Mouse (Mus musculus): Measurements from ENCODE around the gene Dynll2.

The Dynll2 gene

GRCm38 (mm10) chr11:87991806-87992205, 4.5 kb upstream of the Dynll2 start:
- CTCF ChIA-PET: no interaction called here

GRCm38 (mm10) chr11:87987861-87988260, 528 bp upstream of the Dynll2 start:
- CTCF ChIA-PET: interaction anchor here (0.6 kb wide), 7 partner anchors 15 to 1548 kb away, joined by 3 to 24 read pairs (median 6); no protein-coding TSS in a partner anchor

- CTCF ChIA-PET: interaction anchor here (0.6 to 1.2 kb wide), 4 partner anchors 11 to 103 kb away, joined by 5 to 12 read pairs (median 8); no protein-coding TSS in a partner anchor
Measured at GRCm38 (mm10) chr11:87986141-87986741, 1.1 kb downstream of the Dynll2 start.

GRCm38 (mm10) chr11:87985643-87986042, 1.7 kb downstream of the Dynll2 start:
- CTCF ChIA-PET: interaction anchor here (1.2 kb wide), 2 partner anchors 11 to 54 kb away, joined by 5 to 10 read pairs; no protein-coding TSS in a partner anchor

GRCm38 (mm10) chr11:87984571-87984970, 2.8 kb downstream of the Dynll2 start:
- CTCF ChIA-PET: no interaction called here

- CTCF ChIA-PET: no interaction called here
Measured at GRCm38 (mm10) chr11:87978905-87979304, 8.4 kb downstream of the Dynll2 start.

GRCm38 (mm10) chr11:87977021-87977420, 10.3 kb downstream of the Dynll2 start:
- CTCF ChIA-PET: interaction anchor here (0.8 kb wide), 1 partner anchor 237 kb away, joined by 3 read pairs; no protein-coding TSS in a partner anchor

GRCm38 (mm10) chr11:87974477-87975181, 12.7 kb downstream of the Dynll2 start:
- CTCF ChIA-PET: interaction anchor here (0.5 to 1.8 kb wide), 4 partner anchors 11 to 803 kb away, joined by 5 to 11 read pairs (median 6); no protein-coding TSS in a partner anchor

GRCm38 (mm10) chr11:87973559-87974305, 13.6 kb downstream of the Dynll2 start:
- CTCF ChIA-PET: interaction anchor here (0.6 to 1.8 kb wide), 2 partner anchors 12 to 804 kb away, joined by 5 to 11 read pairs; no protein-coding TSS in a partner anchor

GRCm38 (mm10) chr11:87972829-87973228, 14.5 kb downstream of the Dynll2 start:
- CTCF ChIA-PET: interaction anchor here (0.6 kb wide), 2 partner anchors 15 to 230 kb away, joined by 3 read pairs; no protein-coding TSS in a partner anchor

- CTCF ChIA-PET: interaction anchor here (2.5 kb wide), 1 partner anchor 84 kb away, joined by 5 read pairs; no protein-coding TSS in a partner anchor
Measured at GRCm38 (mm10) chr11:87968356-87969122, 18.8 kb downstream of the Dynll2 start.

- CTCF ChIA-PET: interaction anchor here (0.8 to 2.5 kb wide), 2 partner anchors 85 to 855 kb away, joined by 3 to 5 read pairs; no protein-coding TSS in a partner anchor
Measured at GRCm38 (mm10) chr11:87967692-87968289, 19.5 kb downstream of the Dynll2 start.

GRCm38 (mm10) chr11:87966214-87966613, 21.1 kb downstream of the Dynll2 start:
- CTCF ChIA-PET: interaction anchor here (0.6 kb wide), 1 partner anchor 58 kb away, joined by 3 read pairs; no protein-coding TSS in a partner anchor

- CTCF ChIA-PET: no interaction called here
Measured at GRCm38 (mm10) chr11:87965293-87965692, 22.0 kb downstream of the Dynll2 start.

GRCm38 (mm10) chr11:87957066-87957465, 30.3 kb downstream of the Dynll2 start:
- CTCF ChIA-PET: interaction anchor here (0.6 kb wide), 1 partner anchor 357 kb away, joined by 4 read pairs; no protein-coding TSS in a partner anchor

GRCm38 (mm10) chr11:87955144-87955543, 32.2 kb downstream of the Dynll2 start:
- CTCF ChIA-PET: interaction anchor here (0.6 kb wide), 1 partner anchor 288 kb away, joined by 3 read pairs; no protein-coding TSS in a partner anchor

GRCm38 (mm10) chr11:87949990-87950389, 37.3 kb downstream of the Dynll2 start:
- CTCF ChIA-PET: interaction anchor here (0.6 kb wide), 1 partner anchor 83 kb away, joined by 6 read pairs; no protein-coding TSS in a partner anchor

- CTCF ChIA-PET: no interaction called here
Measured at GRCm38 (mm10) chr11:87935467-87935866, 51.9 kb downstream of the Dynll2 start.

GRCm38 (mm10) chr11:87933731-87934130, 53.6 kb downstream of the Dynll2 start:
- CTCF ChIA-PET: no interaction called here

GRCm38 (mm10) chr11:87930348-87930747, 57.0 kb downstream of the Dynll2 start:
- CTCF ChIA-PET: no interaction called here
